Mouse (Mus musculus) kidney, postnatal 25 days (tissue): ENCODE measurements around the gene Spop.

Source experiments
- DNase-seq, 2 experiments: peaks; one replicate each; pipeline ENCODE4 v3.0.0; 2021; ENCODE audit warnings: mixed read lengths in 2 of 2

Spop gene

GRCm38 (mm10) chr11:95423505-95423904, 9.6 kb downstream of the Spop start:
- DNase-seq = no peak

DNA sequence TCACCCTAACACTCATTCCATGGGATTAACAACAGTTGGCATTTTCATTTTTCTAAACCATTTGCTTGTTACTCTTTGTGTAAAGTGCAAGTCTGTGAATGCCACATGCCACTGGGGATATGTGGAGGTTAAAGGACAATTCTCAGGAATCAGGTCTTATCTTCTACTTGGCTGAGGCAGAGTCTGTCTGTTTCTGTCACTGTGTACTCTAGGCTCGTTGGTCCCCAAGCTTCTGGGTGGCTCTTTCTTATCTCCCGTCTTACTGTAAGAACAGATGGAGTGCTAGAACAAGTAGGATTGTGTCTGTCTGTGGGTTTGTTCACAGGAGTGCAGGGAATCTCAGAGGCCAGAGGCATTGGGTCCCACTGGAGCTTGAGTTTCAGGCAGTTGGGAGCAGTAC, 17.5 kb downstream of the Spop start:
- DNase-seq = no peak

DNA sequence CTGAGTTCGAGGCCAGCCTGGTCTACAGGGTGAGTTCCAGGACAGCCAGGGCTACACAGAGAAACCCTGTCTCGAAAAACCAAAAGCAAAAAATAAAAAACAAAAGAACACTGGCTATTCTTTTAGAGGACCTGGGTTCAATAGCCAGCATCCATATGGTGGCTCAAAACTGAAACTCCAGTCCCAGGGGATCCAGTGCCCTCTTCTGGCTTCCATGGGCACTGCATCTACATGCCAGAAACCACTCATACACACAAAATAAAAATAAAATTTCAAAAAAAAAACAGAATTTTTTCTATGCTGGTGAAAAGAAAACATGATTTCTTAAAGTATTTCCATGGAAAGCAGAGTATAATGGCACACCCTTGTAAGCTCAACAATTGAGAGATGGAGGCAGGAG, 18.3 kb downstream of the Spop start:
- peak in 1 of 2 experiments; percentile 49 for DNase-seq

DNA sequence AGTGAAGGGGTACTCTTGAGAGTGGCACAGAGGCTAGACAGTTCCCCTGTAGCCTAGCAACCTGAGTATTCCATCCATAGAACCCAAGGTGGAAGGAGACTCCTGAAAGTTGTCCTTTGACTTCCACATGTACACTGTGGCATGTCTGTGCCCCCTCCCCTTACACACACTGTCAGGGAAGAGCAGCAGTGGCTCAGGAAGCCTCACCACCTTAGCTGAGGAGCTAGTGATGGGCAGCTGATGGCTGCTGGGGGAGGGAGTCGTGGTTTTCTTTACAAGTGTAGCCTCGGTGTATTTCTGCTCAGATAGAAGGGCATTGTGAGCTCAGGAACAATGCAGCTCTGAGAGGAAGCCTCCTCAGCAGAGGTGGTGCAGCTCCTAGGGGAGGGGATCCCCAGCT, 31.5 kb downstream of the Spop start:
- DNase-seq = no peak

GRCm38 (mm10) chr11:95446580-95447305, 32.9 kb downstream of the Spop start:
- DNase-seq = no peak

DNA sequence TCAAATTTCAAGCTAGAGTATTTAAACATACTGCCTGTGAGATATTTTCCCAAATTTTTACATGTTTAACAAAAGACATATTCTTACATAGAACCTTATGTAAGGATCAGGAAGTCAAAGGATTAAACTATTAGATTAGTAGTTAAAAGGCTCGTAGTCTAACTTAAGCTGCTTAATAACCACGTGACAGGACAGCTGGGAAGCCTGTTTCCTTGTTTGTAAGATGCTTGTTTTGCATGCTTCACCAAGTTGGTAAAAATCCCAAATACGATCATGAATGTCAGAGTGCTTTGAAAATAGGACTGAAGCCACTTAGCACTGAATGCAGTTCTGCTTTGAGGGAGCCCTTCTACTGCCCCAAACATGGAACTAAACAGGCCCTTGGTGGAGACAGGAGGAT, 34.5 kb downstream of the Spop start:
- no peak for DNase-seq

GRCm38 (mm10) chr11:95455331-95455730, 41.5 kb downstream of the Spop start:
- DNase-seq = no peak

GRCm38 (mm10) chr11:95460872-95461271, 47.0 kb downstream of the Spop start:
- no peak for DNase-seq

GRCm38 (mm10) chr11:95462168-95462567, 48.3 kb downstream of the Spop start:
- DNase-seq = no peak

DNA sequence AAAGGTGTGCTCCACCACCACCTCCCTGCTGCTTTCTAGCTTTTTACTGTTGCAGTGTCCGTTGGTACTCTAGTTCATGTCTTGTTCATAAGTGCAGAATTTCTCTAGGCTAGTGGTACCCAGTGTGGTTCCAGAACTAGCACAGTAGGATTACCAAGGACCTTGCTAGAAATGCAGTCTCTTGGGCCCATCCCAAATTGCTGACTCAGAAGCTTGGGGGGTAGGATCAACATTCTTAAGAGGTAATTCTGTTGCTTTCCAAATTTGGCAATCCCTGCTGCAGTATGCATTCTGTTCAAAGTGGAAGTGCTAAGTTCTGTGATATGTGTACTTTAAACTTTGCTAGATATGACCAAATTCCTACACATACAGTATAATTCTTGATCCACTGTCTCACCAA, 53.9 kb downstream of the Spop start:
- no peak for DNase-seq

- DNase-seq = no peak
These were observed 59.1 kb downstream of the Spop start for GRCm38 (mm10) chr11:95472942-95473341.

DNA sequence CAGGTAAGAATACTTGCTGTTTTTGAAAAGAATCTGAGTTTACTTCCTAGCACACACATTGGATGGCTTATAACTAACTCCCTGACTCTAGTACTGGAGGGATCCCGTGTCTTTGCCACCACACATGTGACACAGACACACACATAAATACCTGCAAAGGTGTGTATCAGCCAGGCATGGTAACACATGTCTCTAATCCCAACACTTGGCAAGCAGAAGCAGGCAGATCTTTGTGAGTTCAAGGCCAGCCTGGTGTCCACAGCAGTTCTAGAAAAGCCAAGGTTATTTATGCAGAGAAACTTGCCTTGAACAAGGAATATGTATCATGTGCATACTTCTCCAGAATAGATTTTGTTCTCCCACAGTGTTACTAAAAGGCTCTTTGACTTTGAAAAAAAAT, 59.6 kb downstream of the Spop start:
- DNase-seq = no peak

DNA sequence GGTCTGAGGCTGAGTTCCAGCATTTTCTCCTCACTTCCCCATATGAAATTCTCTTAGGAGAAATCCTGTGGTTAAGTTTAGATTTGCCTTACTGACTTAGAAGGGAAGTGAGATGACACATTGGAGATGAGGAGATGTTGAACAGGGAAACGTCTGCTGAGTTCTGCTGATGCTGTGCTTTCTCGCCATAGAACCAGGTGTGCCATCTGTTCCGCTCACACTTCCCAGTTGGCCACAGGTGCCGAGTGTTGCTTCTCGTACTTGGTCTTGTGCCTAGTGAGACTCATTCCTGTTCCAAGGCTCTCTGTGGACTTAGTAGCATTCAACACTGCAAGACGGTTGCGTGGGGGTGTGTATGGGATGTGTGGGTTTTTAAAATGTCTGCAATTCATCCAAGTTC, 62.4 kb downstream of the Spop start:
- DNase-seq = no peak

DNA sequence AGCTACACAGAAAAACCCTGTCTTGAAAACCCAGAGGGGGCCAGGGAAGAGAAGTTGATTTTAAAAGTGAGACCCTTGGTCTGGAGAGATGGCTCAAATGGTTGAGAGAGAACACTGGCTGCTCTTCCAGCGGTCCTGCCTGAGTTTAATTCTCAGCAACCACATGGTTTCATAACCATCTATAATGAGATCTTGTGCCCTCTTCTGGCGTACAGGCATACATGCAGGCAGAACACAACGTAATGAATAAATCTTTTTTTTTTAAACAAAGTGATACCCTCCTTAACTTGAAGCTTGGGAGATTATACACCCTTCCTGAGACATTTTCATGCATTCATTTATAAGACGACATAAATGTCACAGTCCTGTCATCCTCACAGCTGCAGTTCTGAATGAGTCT, 65.6 kb downstream of the Spop start:
- DNase-seq = no peak

GRCm38 (mm10) chr11:95480662-95481061, 66.8 kb downstream of the Spop start:
- no peak for DNase-seq

DNA sequence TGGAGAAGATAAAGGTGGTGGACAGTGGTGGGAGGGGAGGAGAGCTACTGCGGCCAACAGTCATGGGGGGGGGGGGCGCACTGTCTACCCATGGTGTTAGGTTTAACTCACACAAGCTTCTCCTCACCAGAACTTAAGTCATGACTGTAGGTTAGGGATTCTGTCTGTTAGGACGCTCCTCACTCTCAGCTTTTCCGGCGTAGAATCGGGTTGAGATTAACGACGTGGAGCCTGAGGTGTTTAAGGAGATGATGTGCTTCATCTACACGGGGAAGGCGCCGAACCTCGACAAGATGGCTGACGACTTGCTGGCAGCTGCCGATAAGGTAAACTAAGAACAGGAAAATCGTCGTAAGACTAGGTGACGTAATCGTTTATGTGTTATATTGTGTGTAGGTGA, 71.8 kb downstream of the Spop start:
- DNase-seq = no peak

DNA sequence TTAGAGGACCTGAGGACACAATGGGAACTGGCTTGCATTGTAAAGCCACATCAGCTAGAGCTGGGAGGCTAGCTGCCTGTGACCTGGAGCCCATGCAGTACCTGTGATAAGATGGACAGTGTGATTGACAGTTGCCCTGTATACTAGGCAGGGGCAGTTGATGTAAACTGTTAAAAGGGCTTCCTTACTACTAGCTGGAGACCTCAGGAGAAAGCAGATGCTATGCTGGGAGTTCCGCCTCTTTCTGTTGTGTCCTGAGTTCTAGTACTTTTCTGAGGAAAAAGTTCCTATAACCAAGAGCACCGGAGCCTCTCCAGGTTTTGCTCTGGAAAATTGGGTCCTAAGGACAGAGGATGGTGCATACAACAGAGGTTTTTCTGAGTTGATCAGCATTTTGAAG, 73.4 kb downstream of the Spop start:
- DNase-seq = no peak

DNA sequence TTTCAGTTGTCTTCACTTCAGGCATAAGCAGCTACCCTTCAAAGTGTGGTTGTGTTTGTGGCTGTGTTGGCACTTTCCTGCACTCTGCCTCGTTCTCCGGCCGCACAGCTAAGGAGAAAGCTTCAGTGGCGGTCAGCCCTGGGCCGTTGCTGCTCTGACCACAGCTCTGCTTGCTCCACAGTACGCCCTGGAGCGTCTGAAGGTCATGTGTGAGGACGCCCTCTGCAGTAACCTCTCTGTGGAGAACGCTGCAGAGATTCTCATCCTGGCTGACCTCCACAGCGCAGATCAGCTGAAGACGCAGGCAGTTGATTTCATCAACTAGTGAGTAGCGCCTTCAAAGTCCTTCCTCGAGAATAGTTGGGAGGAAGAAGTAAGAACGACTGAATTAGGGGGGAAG, 76.2 kb downstream of the Spop start:
- peak; percentile 23 to 61 for DNase-seq

DNA sequence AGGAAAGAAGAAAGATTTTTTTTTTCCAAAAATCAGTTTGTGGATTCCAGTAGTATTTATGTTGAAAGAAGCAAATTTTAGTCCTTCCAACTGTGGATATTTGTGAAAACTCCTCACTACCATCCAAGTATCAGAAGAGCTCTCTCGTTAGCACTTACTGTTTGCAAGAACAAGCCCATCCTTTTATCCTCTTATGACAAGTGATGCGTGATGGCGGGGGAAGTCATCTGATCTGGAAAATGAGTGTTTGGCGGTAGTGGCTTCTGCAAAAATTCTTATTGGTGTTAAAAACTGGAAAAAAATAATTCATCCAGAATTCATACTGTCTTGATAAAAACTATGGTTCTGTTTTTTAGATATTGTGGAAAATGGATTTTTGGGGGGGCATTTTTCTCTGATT, 78.4 kb downstream of the Spop start:
- DNase-seq = peak in 1 of 2 experiments; percentile 23

- no peak for DNase-seq
These were observed 79.1 kb downstream of the Spop start for GRCm38 (mm10) chr11:95493010-95493409.

DNA sequence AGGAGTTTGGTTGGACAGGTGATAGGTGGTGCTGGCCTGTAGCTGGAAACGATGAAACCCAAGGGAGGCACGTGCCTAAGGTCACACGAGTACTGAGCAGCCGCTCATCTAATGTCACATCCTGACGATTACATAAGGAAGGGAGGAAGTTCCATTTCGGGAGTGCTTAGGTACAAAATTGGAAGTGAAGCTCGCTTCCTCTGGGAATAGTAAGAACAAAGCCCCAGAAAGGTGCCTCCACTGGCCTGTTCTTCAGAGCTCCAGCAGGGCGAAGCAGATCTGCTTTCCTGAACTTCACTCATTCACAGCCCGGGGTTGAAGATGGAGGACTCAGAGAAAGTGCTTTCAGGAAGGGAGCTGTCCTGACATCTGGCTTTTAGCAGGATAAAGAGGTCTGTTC, 80.1 kb downstream of the Spop start:
- no peak for DNase-seq

- no peak for DNase-seq
These were observed 80.5 kb downstream of the Spop start for GRCm38 (mm10) chr11:95494374-95494773.

DNA sequence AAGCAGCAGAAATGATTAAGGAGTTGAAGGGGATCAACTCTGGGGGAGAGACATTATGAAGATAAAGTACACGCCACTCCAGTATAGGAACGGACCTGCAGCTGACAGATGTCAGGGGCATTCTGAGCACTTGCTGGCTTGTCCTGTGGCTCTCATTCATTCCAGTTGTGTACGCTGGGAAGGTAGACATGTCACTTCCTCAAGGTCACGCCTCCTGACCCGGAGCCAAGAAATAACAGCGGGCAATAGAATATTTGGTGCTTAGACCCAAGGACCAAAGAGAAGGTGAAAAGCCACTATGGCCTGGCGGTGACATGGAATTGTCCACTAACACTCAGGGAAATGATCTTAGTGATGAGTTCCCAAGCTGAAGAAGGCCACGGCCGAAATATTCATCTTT, 82.0 kb downstream of the Spop start:
- DNase-seq = no peak

- peak in 1 of 2 experiments; percentile 26 for DNase-seq
These were observed 84.0 kb downstream of the Spop start for GRCm38 (mm10) chr11:95497921-95498320.

DNA sequence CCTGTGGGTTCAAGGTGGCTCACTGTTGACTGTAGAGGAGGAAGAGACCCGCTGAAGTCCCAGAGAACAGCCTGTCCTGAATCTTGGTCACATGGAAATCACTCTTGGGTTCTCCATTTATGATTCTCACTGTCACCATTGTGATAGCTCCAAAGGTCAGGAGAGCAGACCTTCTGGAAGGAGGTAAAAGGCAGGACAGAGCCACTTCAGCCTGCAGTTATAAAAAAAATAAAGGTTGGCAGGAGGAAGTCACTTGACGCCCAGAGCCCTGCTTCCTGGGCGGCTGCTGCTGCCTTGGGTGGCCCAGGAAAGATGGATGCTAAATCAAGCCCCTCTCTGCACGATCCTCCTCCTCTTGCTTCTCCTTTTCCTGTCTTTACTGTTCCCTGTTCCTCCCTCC, 86.5 kb downstream of the Spop start:
- no peak for DNase-seq
